Mouse (Mus musculus): Measurements from ENCODE around the gene Alg5.
"Not testable (repeated sequence)": the region's sequence is repeated elsewhere in the genome, so short reads cannot be mapped to it uniquely, and the experiment has no call there.

Alg5 gene

DNA sequence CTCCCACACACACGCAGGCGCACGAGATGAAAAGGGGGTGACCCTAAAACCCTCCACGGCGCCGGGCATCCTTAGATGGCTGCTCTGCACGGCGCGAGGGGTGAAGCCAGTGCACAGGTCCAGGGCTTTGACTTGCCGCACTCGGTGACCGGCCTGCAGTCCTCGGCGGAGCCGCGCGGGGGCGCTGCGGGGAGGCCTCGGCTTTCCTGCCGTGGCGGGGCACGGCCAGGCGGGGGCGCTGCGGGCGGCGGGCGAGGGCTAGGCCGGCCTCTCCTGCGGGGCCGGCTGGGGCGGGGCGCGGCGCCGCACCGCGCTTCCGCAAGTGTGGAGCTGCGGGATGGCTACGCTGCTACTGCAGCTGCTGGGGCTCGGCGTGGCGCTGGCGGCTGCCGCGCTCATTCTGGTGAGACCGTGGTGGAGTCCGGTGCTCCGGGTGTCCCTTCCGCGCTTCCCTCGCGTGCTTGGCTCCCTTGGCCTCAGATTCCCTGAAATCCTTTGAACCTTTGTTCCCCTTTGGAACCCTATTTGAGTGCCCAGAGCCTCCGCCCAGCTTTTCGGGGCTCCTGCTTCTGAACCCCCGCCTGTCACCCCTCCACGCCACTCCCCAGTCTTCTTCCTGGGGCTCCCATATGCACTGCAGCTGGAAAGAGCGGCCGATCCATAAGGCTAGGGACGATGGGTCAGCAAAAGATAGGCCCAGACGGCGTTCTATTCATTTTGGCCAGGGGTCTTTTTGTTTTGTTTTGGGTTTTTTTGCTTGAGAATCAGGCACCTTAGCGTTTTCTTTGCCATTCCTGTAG lies at the start of gene Alg5, which contains the start of gene Exosc8:
Gene Alg5, plus strand, starts transcription at position 293 of the 800 bp plus-strand sequence.
Gene Exosc8, minus strand, starts transcription at position 147 of the 800 bp plus-strand sequence.
- no peak for DNase-seq (ENCODE audit: low read depth)

DNA sequence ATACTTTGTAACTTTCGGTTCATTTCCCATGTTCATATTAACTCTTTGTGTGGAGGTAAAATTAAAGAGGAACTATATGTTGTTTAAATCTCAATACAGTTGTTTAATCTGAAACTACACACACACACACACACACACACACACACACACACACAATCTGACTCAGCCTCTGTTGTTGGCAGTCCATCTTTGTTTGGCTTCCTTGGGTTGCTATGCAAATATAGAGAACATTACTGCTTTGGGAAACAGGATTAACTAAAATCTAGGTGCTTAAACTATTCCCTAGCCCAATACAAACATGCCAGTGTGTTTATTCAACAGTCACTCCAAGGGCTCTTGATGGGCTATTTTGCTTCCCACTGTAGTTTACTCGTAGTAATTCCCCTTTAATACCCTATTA lies 48.1 kb upstream of the Alg5 start:
- no peak for DNase-seq (ENCODE audit: low read depth)

GRCm38 (mm10) chr3:54689091-54689490 lies 46.2 kb upstream of the Alg5 start:
- DNase-seq (ENCODE audit: low read depth), result no peak

DNA sequence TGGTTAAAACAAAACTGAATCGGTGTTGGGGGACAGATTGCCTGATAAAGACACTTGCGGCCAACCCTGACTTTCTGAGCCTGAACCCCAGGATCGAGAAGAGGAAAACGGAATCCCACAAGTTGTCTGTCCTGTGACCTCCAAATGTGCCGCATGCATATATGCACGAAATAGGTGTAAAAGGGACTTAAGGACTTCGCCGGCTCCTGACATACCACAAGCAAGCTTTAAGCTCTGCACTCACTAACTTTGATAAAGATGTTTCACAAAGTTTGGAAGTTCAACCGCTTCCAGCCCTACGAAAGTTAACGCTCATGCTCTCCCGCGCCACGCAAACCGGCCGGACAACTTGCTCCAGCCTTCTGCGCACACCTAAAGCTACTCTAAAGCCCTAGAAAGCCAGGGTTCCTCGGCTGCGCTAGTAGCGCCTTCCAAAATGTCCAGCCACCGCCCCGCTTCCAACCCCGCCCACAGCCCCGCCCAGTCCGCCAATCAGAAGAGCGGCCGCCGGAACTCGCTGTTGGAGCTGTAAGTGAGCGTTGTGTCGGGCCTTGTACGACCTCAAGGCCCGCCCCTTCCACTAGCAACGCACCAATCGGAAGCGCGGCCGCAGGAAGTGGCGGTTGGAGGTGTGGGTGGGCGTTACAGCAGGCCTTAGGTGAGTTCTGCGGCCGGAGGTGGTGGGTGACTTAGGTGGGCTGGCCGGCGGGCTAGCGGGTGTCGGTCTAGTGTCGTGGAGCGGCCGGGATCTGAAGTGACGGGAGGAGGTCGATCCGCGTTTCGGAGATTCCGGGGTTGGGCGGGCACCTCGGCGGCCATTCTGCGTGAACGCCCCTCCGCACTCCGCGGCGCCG lies 42.9 kb upstream of the Alg5 start, which contains the start of gene Supt20:
Gene Supt20, plus strand, starts transcription at position 606 of the 854 bp plus-strand sequence.
- peak; percentile 85 for DNase-seq (ENCODE audit: low read depth)

GRCm38 (mm10) chr3:54693056-54693415 lies 42.3 kb upstream of the Alg5 start:
- no peak for DNase-seq (ENCODE audit: low read depth)

DNA sequence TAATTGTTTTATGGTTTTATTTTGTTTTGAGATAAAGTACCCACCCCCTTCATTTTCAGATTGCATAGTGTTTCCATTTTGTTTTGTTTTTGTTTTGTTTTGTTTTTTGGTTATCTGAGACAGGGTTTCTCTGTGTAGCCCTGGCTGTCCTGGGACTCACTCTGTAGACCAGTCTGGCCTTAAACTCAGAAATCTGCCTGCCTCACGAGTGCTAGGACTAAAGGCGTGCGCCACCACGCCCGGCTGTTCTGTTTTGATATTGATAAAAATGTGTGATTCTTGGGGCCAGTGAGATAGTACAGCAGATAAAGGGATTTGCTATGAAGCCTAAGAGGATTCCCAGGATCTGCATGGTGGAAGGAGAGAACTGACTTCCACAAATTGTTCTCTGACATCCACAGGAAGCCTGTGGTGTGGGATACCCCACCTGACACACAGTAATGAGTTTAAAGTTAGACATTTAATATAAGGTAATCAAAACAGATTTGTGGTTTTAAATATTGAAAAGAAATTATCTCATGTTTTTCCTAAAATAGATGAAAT lies 35.5 kb upstream of the Alg5 start:
- no peak for DNase-seq (ENCODE audit: low read depth)

DNA sequence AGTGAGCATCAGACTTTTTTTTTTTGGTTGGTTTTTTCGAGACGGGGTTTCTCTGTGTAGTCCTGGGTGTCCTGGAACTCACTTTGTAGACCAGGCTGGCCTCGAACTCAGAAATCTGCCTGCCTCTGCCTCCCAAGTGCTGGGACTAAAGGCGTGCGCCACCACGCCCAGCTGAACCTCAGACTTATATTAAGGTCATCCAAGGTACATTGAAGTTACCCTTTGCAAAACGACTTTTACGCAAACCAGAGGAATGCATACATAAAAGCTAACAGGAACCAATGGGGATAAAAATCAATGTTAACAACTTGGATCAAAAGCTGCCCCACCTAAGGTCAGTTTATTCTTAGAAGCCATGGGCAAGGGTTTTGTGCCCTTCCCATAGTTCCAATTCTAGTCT lies 31.2 kb upstream of the Alg5 start:
- not testable (repeated sequence) for DNase-seq (ENCODE audit: low read depth)

GRCm38 (mm10) chr3:54708972-54709371 lies 26.4 kb upstream of the Alg5 start:
- no peak for DNase-seq (ENCODE audit: low read depth)

DNA sequence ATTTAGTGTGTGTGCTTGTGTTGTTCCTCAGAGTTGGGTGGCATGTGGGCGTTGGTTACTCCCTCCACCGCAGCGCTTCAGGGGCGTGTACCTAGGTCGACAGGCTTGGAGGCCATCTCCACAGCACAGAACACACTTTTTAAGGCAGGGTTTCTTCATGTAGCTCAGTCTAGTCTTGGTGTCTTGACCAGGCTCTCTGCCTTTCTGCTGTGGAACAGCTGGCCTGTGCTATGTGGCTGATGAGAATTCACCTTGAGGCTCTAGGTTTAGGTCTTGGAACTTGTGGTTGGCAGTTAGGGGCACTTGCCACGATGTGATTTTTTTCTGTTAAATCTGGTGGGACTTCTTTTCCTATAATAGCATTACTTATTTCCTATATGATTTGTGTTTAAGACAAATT lies 21.1 kb upstream of the Alg5 start, which contains the start of gene Gm21958:
Gene Gm21958, minus strand, starts transcription at position 101 of the 400 bp plus-strand sequence.
- no peak for DNase-seq (ENCODE audit: low read depth)

DNA sequence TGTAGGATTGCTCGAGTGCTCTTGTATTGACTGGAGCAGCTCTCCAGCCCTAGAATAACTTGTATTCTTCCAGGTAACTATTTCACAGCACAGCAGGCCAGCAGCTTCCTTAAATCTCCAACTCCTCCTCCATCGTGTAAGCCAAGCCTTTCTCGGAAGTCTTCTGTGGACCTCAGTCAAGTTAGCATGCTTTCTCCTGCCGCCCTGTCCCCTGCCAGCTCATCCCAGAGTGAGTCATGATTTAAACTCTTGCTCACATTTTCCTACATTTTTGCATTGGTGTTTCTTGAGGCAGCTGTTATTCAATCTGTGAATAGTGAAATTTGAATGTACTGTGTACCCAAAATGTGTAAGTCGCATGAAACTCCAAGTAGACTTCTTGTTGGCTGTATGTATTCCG lies 19.9 kb upstream of the Alg5 start:
- DNase-seq (ENCODE audit: low read depth), result no peak

GRCm38 (mm10) chr3:54717348-54717747 lies 18.0 kb upstream of the Alg5 start:
- DNase-seq (ENCODE audit: low read depth), result no peak

- no peak for DNase-seq (ENCODE audit: low read depth)
Observed at GRCm38 (mm10) chr3:54718947-54719346, 16.4 kb upstream of the Alg5 start.

DNA sequence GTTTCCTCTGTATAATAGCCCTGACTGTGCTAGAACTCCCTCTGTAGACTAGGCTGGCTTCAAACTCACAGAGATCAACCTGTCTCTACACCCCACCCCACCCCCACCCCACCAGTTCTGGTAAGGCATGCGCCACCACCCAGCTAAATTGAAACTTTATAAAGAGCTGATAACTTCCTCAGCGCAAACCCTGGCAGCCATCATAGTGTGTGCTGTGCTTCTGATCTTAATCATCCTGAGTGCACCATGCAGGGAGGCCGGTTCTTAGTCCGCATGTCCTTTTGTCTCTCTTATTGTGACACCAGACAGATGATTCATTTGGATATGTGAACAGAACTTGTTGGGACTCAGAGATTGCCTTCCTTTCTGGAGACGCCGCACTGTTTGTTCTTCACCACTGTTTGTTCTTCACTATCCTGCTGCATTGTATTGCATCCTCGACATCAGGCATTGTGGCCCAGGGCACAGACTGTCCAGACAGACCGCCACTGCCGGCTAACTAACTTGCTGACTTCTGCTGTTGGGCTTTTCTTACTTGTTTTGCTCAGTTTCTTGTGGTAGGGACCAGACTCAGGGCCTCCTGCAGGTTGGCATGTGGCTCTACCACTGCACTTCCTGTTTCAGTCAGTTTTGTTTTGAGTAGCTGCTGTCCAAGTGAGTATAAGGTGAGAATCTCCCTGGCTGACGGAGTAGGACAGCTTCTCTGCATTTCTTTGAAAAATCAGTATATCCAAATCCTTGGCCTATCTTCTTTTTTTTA lies 11.4 kb upstream of the Alg5 start:
- DNase-seq (ENCODE audit: low read depth), result no peak

DNA sequence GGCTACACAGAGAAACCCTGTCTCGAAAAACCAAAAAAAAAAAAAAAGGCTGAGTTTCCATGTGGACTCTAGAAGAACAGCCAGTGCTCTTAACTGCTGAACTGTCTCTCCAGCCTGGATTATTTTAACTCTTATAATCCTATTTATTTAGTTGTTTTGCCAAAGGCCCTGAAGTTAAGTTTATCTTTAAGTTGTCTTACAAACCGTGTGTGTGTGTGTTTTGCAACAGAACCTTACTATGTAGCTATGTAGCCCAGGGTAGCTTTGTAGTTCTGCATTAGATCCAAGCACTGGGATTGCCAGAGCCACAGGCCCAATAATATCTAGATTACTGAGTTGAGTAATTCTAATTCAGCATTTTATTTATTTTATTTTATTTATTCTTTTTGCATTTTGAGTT lies 10.0 kb upstream of the Alg5 start:
- no peak for DNase-seq (ENCODE audit: low read depth)

- no peak for DNase-seq (ENCODE audit: low read depth)
Observed at GRCm38 (mm10) chr3:54727588-54727987, 7.8 kb upstream of the Alg5 start.

DNA sequence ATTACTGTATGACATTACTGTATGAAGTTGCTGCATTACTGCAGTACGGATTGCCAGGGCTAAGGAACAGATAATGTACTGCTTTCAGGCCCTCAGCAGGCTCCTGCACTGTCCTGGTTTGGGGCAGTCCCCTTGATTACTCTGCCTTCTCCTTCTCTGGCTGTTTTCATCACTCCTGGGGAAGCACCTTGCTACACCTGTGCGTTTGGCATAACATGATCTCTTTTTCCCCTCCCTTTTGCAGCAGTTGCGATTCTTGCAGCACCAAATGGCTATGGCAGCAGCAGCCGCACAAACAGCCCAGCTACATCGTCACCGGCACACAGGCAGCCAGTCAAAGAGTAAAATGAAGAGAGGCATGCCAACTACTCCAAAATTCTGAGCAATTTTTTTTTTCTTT lies 7.2 kb upstream of the Alg5 start:
- DNase-seq (ENCODE audit: low read depth), result no peak

DNA sequence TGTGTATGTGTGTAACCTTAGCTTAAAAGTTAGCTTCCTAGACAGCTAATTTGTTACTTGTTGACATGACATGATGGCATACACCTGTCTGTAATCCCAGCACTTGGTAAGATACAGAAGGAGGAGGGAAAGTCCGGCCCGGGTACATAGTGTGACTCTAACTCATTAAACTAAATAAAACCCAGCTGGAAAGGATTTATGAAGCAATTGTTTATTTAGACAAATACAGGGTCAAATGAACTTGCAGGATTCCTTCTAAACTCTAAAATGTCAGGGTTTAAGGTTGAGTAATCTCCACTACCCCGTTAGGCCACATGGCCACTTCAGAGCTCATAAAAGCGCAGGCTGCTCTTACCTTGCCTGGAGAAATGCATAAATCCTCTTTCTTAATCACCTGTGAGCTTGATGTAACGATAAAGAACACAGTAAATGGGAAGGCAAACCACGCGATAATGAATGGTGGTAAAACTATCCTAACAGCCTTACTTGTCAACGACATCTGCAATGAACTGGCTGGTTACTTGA lies 3.7 kb upstream of the Alg5 start:
- DNase-seq (ENCODE audit: low read depth), result no peak

- DNase-seq (ENCODE audit: low read depth), result no peak
Observed at GRCm38 (mm10) chr3:54732371-54732770, 3.0 kb upstream of the Alg5 start.

GRCm38 (mm10) chr3:54734411-54735246 lies 710 bp upstream of the Alg5 start:
- DNase-seq (ENCODE audit: low read depth), result peak; percentile 75

DNA sequence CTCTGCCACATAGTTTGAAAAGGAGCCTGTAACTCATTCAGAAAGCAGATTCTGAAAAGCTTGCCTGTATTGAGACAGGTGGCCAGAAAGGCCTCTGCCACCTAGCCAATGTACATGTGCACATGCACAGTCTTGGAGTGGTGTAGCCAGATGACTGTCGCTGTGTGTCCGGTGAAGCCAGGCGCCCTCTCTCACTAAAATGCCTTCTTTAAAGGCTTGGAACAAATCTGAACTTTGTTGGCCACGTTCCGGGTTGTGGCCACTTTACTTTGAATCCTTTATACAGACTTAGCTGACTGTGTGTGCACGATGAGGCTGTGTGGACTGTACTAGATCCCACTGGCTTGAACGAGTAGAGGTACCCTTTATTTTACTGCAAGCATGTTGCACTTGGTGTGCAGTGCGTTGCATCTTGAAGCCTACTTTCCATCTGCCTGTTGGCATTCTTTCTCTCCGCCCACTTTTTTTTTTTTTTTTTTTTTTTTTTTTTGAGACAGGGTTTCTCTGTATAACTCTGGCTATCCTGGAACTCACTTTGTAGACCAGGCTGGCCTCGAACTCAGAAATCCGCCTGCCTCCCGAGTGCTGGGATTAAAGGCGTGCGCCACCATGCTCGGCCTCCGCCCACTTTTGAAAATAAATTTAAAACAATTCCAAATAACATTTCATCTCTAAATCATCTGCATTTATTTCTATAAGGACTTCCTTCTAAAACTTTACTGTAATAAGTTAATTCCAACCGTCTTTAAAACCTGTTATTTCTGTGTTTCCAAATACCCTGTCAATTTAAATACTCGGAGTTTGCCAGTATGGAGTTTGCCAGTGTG lies 975 bp downstream of the Alg5 start:
- no peak for DNase-seq (ENCODE audit: low read depth)
